Mouse (Mus musculus) heart, embryonic 14.5 days (tissue): Measurements from ENCODE around the gene Lmo2. TPM values are rescaled to one million over a fixed set of nuclear protein-coding genes. Genes with fewer than 3 reads are reported as not detected.

ENCODE experiments used
- ATAC-seq: fragments of 200-750 bp; cut with Nextera tagmentation; 2 replicates; pipeline ENCODE4 v1.8.0; 2017; ENCODE audit warnings: low read depth, moderate TSS enrichment; ENCODE audit not compliant: insufficient number of reproducible peaks, insufficient read depth, low FRiP score
- H3K27ac ChIP-seq, 2 experiments: fragments of 200-500 bp in 1 of 2; fragments of 300-500 bp in 1 of 2; sonication (generic) in 1 of 2; replicated peaks in 1 of 2; 2 replicates each; pipeline ENCODE4 v1.5.1; 2012 to 2014; ENCODE audit warnings: low read depth in 2 of 2, low read length in 2 of 2, control low read depth in 1 of 2, mild to moderate bottlenecking in 1 of 2, mixed read lengths in 1 of 2; ENCODE audit not compliant: control insufficient read depth in 1 of 2, insufficient read depth in 1 of 2
- H3K27me3 ChIP-seq: fragments of 300-500 bp; sonication (generic); 2 replicates; pipeline ENCODE4 v1.6.1; 2014; ENCODE audit warnings: mild to moderate bottlenecking, low read length, control low read depth; ENCODE audit not compliant: control insufficient read depth, insufficient read depth
- H3K36me3 ChIP-seq: fragments of 300-500 bp; sonication (generic); 2 replicates; pipeline ENCODE4 v1.6.1; 2014; ENCODE audit warnings: mild to moderate bottlenecking, control low read depth, low read length, mixed read lengths; ENCODE audit not compliant: control insufficient read depth, insufficient read depth
- H3K4me1 ChIP-seq, 2 experiments: fragments of 200-500 bp in 1 of 2; fragments of 300-500 bp in 1 of 2; sonication (generic) in 1 of 2; 2 replicates each; pipeline ENCODE4 v1.6.1; 2012 to 2014; ENCODE audit warnings: low read length in 2 of 2, control low read depth in 1 of 2, mixed read lengths in 1 of 2; ENCODE audit not compliant: control insufficient read depth in 2 of 2, insufficient read depth in 2 of 2
- H3K4me2 ChIP-seq: fragments of 300-500 bp; sonication (generic); 2 replicates; pipeline ENCODE4 v1.6.1; 2014; ENCODE audit warnings: mild to moderate bottlenecking, low read length
- H3K4me3 ChIP-seq, 2 experiments: fragments of 200-500 bp in 1 of 2; fragments of 300-500 bp in 1 of 2; sonication (generic) in 1 of 2; 2 replicates each; pipeline ENCODE4 v1.5.1; 2012 to 2014; ENCODE audit warnings: low read length in 2 of 2, mild to moderate bottlenecking in 2 of 2, control low read depth in 1 of 2, low read depth in 1 of 2, moderate library complexity in 1 of 2; ENCODE audit not compliant: control insufficient read depth in 1 of 2, insufficient read depth in 1 of 2
- H3K9ac ChIP-seq: fragments of 300-500 bp; sonication (generic); 2 replicates; pipeline ENCODE4 v1.6.1; 2014; ENCODE audit warnings: mild to moderate bottlenecking, low read length
- H3K9me3 ChIP-seq: fragments of 300-500 bp; sonication (generic); 2 replicates; pipeline ENCODE4 v1.6.1; 2016; ENCODE audit warnings: low read length, control low read depth; ENCODE audit not compliant: control insufficient read depth
- WGBS: fragments of 180-500 bp; shearing (Covaris S2); extraction: QIAGEN DNeasy Blood & Tissue Kit; methylation state at CpG from one replicate; pipeline ENCODE4 v1.1.7; 2014; 5-methylcytosine and 5-hydroxymethylcytosine counted together
- polyA plus RNA-seq: library from polyadenylated mRNA; unstranded; fragments of >200 nt; fragmentation: Nextera tagmentation; extraction: Ambion mirVana; gene quantifications from 2 replicates; pipeline ENCODE4 v1.2.1, GENCODE M21; 2014

Gene Lmo2
- polyA plus RNA-seq, 1 experiment from 2014 or later, result 21.9 TPM

GRCm38 (mm10) chr2:103919488-103919887, 38.3 kb upstream of the Lmo2 start:
- Histone ChIP-seq H3K9me3 (no peaks in the 10 kb centered on the region), H3K4me3 (no peak overlapping the region), H3K27ac (no peak overlapping the region), H3K36me3 (no peaks in the 10 kb centered on the region), H3K27me3 (no peaks in the 10 kb centered on the region), H3K4me1 (no peaks in the 10 kb centered on the region), H3K4me2 (no peak overlapping the region), H3K9ac (no peak overlapping the region)
- 88% methylated on average over 6 of the region's 6 CpGs for WGBS
- ATAC-seq, result no peak

GRCm38 (mm10) chr2:103926586-103927113, 31.1 kb upstream of the Lmo2 start:
- H3K4me3 ChIP-seq, result no peak overlapping the region
- no peaks in the 10 kb centered on the region for H3K36me3 ChIP-seq
- H3K4me2 ChIP-seq, result no peak overlapping the region
- no peaks in the 10 kb centered on the region for H3K27me3 ChIP-seq
- no peaks in the 10 kb centered on the region for H3K4me1 ChIP-seq
- ATAC-seq, result no peak
- H3K9me3 ChIP-seq, result no peaks in the 10 kb centered on the region
- no peak overlapping the region for H3K9ac ChIP-seq
- 78% methylated on average over 4 of the region's 4 CpGs for WGBS
- no peak overlapping the region for H3K27ac ChIP-seq

GRCm38 (mm10) chr2:103927610-103928145, 30.1 kb upstream of the Lmo2 start:
- Histone ChIP-seq H3K9ac (no peak overlapping the region), H3K4me2 (no peak overlapping the region), H3K36me3 (no peaks in the 10 kb centered on the region), H3K27ac (no peak overlapping the region), H3K4me3 (no peak overlapping the region), H3K4me1 (no peaks in the 10 kb centered on the region), H3K27me3 (no peaks in the 10 kb centered on the region), H3K9me3 (no peaks in the 10 kb centered on the region)
- 76% methylated on average over 1 of the region's 1 CpGs for WGBS
- no peak for ATAC-seq

- Histone ChIP-seq H3K27me3 (no peaks in the 10 kb centered on the region), H3K9ac (no peak overlapping the region), H3K9me3 (no peaks in the 10 kb centered on the region), H3K4me2 (no peak overlapping the region), H3K4me3 (no peak overlapping the region), H3K36me3 (no peaks in the 10 kb centered on the region), H3K27ac (no peak overlapping the region), H3K4me1 (no peaks in the 10 kb centered on the region)
- 63% methylated on average over 13 of the region's 13 CpGs for WGBS
- no peak for ATAC-seq
Measured at GRCm38 (mm10) chr2:103930306-103931019, 27.3 kb upstream of the Lmo2 start.

GRCm38 (mm10) chr2:103931511-103931911, 26.3 kb upstream of the Lmo2 start:
- 44% methylated on average over 7 of the region's 7 CpGs for WGBS
- no peaks in the 10 kb centered on the region for H3K36me3 ChIP-seq
- no peak overlapping the region for H3K9ac ChIP-seq
- no peaks in the 10 kb centered on the region for H3K27me3 ChIP-seq
- H3K9me3 ChIP-seq, result no peaks in the 10 kb centered on the region
- peaks cover 0 to 3% of the 10 kb centered on the region in 2 experiments; a peak in 1 of 4 replicates for H3K4me1 ChIP-seq
- H3K4me3 ChIP-seq, result no peak overlapping the region
- H3K27ac ChIP-seq, result no peak overlapping the region
- ATAC-seq, result no peak
- H3K4me2 ChIP-seq, result no peak overlapping the region

- no peak overlapping the region for H3K4me2 ChIP-seq
- 59% methylated on average over 2 of the region's 2 CpGs for WGBS
Measured at GRCm38 (mm10) chr2:103932025-103932424, 25.8 kb upstream of the Lmo2 start.

GRCm38 (mm10) chr2:103932480-103932879, 25.3 kb upstream of the Lmo2 start:
- H3K4me3 ChIP-seq, result no peak overlapping the region
- no peak overlapping the region for H3K27ac ChIP-seq
- ATAC-seq, result no peak
- no peak overlapping the region for H3K9ac ChIP-seq
- H3K9me3 ChIP-seq, result no peaks in the 10 kb centered on the region
- H3K4me2 ChIP-seq, result no peak overlapping the region
- H3K4me1 ChIP-seq, result peaks cover 2 to 5% of the 10 kb centered on the region in 2 experiments; a peak in 2 of 4 replicates
- H3K36me3 ChIP-seq, result no peaks in the 10 kb centered on the region
- WGBS, result 76% methylated on average over 9 of the region's 9 CpGs
- H3K27me3 ChIP-seq, result no peaks in the 10 kb centered on the region

More at GRCm38 (mm10) chr2:103932025-103932424, 25.8 kb upstream of the Lmo2 start:
- Histone ChIP-seq H3K27ac (no peak overlapping the region), H3K4me3 (no peak overlapping the region), H3K4me1 (peaks cover 2 to 5% of the 10 kb centered on the region in 2 experiments; a peak in 2 of 4 replicates), H3K36me3 (no peaks in the 10 kb centered on the region), H3K9ac (no peak overlapping the region), H3K9me3 (no peaks in the 10 kb centered on the region), H3K27me3 (no peaks in the 10 kb centered on the region)
- no peak for ATAC-seq
